Mouse (Mus musculus) limb, embryonic 15.5 days (tissue): Measurements from ENCODE around the gene Paqr4. TPM values are rescaled to one million over a fixed set of nuclear protein-coding genes. Genes with fewer than 3 reads are reported as not detected.
A peak's percentile ranks its signal among the peaks of the same experiment; 100 is the strongest.

Source experiments
- ATAC-seq: fragments of 200-750 bp; cut with Nextera tagmentation; 2 replicates; pipeline ENCODE4 v1.8.0; 2017; ENCODE audit warnings: low read depth, moderate TSS enrichment; ENCODE audit not compliant: insufficient number of reproducible peaks, low FRiP score, low TSS enrichment
- H3K27ac ChIP-seq: fragments of 300-500 bp; sonication (generic); 2 replicates; pipeline ENCODE4 v1.5.1; 2015; ENCODE audit warnings: moderate library complexity, mild to moderate bottlenecking, inconsistent platforms
- H3K27me3 ChIP-seq: fragments of 300-500 bp; sonication (generic); 2 replicates; pipeline ENCODE4 v1.6.1; 2015; ENCODE audit warnings: inconsistent platforms
- H3K36me3 ChIP-seq: fragments of 300-500 bp; sonication (generic); 2 replicates; pipeline ENCODE4 v1.6.1; 2015; ENCODE audit warnings: inconsistent platforms
- H3K4me1 ChIP-seq: fragments of 300-500 bp; sonication (generic); 2 replicates; pipeline ENCODE4 v1.6.1; 2015; ENCODE audit warnings: inconsistent platforms
- H3K4me2 ChIP-seq: fragments of 300-500 bp; sonication (generic); 2 replicates; pipeline ENCODE4 v1.6.1; 2015; ENCODE audit warnings: mild to moderate bottlenecking, inconsistent platforms
- H3K4me3 ChIP-seq: fragments of 300-500 bp; sonication (generic); 2 replicates; pipeline ENCODE4 v1.5.1; 2015; ENCODE audit warnings: mild to moderate bottlenecking, inconsistent platforms
- H3K9ac ChIP-seq: fragments of 300-500 bp; sonication (generic); 2 replicates; pipeline ENCODE4 v1.6.1; 2015; ENCODE audit warnings: inconsistent platforms
- H3K9me3 ChIP-seq: fragments of 300-500 bp; sonication (generic); 2 replicates; pipeline ENCODE4 v1.6.1; 2016; ENCODE audit warnings: inconsistent platforms
- WGBS: fragments of 180-500 bp; shearing (Covaris S2); methylation state at CpG from one replicate; pipeline ENCODE4 v1.1.7; 2015; 5-methylcytosine and 5-hydroxymethylcytosine counted together
- polyA plus RNA-seq: library from polyadenylated mRNA; unstranded; fragments of >200 nt; fragmentation: Nextera tagmentation; extraction: Ambion mirVana; gene quantifications from 2 replicates; pipeline ENCODE4 v1.2.1, GENCODE M21; 2015

Gene Paqr4
- polyA plus RNA-seq, 1 experiment from 2014 or later, result 17.6 TPM

- H3K27ac ChIP-seq, result no peak overlapping the region
- no peak overlapping the region for H3K9ac ChIP-seq
- ATAC-seq, result no peak
- WGBS, result 19% methylated on average over 6 of the region's 6 CpGs
- no peak overlapping the region for H3K4me3 ChIP-seq
- peaks cover 31% of the 10 kb centered on the region for H3K4me1 ChIP-seq
- no peaks in the 10 kb centered on the region for H3K9me3 ChIP-seq
- H3K27me3 ChIP-seq, result peaks cover 49% of the 10 kb centered on the region
- H3K36me3 ChIP-seq, result peaks cover 19% of the 10 kb centered on the region
- H3K4me2 ChIP-seq, result no peak overlapping the region
Measured at GRCm38 (mm10) chr17:23748026-23748425, 7.4 kb upstream of the Paqr4 start.

GRCm38 (mm10) chr17:23747471-23747870, 6.8 kb upstream of the Paqr4 start:
- Histone ChIP-seq H3K4me2 (no peak overlapping the region), H3K9ac (no peak overlapping the region), H3K4me3 (no peak overlapping the region), H3K27ac (no peak overlapping the region), H3K36me3 (peaks cover 13% of the 10 kb centered on the region), H3K9me3 (no peaks in the 10 kb centered on the region), H3K27me3 (peaks cover 55% of the 10 kb centered on the region), H3K4me1 (peaks cover 36% of the 10 kb centered on the region)
- 83% methylated on average over 3 of the region's 3 CpGs for WGBS
- no peak for ATAC-seq

- Histone ChIP-seq H3K27ac (0 out of 2 replicates have a peak overlapping the region, but pooled peaks have one; percentile 40), H3K4me2 (no peak overlapping the region), H3K27me3 (peaks cover 62% of the 10 kb centered on the region), H3K9me3 (no peaks in the 10 kb centered on the region), H3K4me3 (no peak overlapping the region), H3K9ac (no peak overlapping the region), H3K36me3 (peaks cover 6% of the 10 kb centered on the region), H3K4me1 (peaks cover 43% of the 10 kb centered on the region)
- 69% methylated on average over 3 of the region's 3 CpGs for WGBS
- no peak for ATAC-seq
Measured at GRCm38 (mm10) chr17:23746767-23747166, 6.1 kb upstream of the Paqr4 start.

GRCm38 (mm10) chr17:23746311-23746710, 5.6 kb upstream of the Paqr4 start:
- no peak overlapping the region for H3K9ac ChIP-seq
- H3K4me3 ChIP-seq, result no peak overlapping the region; the same call in 1 of the 2 replicates
- peak overlapping the region; percentile 52 for H3K4me2 ChIP-seq
- H3K36me3 ChIP-seq, result peaks cover 2% of the 10 kb centered on the region
- no peaks in the 10 kb centered on the region for H3K9me3 ChIP-seq
- peaks cover 46% of the 10 kb centered on the region for H3K4me1 ChIP-seq
- H3K27me3 ChIP-seq, result peaks cover 66% of the 10 kb centered on the region
- H3K27ac ChIP-seq, result peak overlapping the region; percentile 40; the same call in 1 of the 2 replicates
- WGBS, result 5% methylated on average over 12 of the region's 12 CpGs
- no peak for ATAC-seq

- H3K27ac ChIP-seq, result peak within 1 kb of the TSS; percentile 65; the same call in 1 of the 2 replicates
- 0 out of 2 replicates have a peak, but pooled peaks have one; percentile 16 for ATAC-seq
- no peaks in the 10 kb centered on the region for H3K36me3 ChIP-seq
Measured at GRCm38 (mm10) chr17:23745301-23746251, 4.9 kb upstream of the Paqr4 start, which contains the start of gene Kremen2. TSS of gene Kremen2 (minus strand) at chr17:23745833.

GRCm38 (mm10) chr17:23744651-23745050, 4.0 kb upstream of the Paqr4 start:
- Histone ChIP-seq H3K4me1 (peaks cover 58% of the 10 kb centered on the region), H3K4me3 (peak overlapping the region; percentile 35), H3K4me2 (peak overlapping the region; percentile 52), H3K27ac (no peak overlapping the region), H3K9ac (peak overlapping the region; percentile 24; the same call in 1 of the 2 replicates), H3K36me3 (no peaks in the 10 kb centered on the region), H3K27me3 (peaks cover 80% of the 10 kb centered on the region), H3K9me3 (no peaks in the 10 kb centered on the region)
- ATAC-seq, result no peak
- WGBS, result 4% methylated on average over 14 of the region's 14 CpGs

More at GRCm38 (mm10) chr17:23745301-23746251, 4.9 kb upstream of the Paqr4 start, which contains the start of gene Kremen2:
- Histone ChIP-seq H3K9ac (peak within 1 kb of the TSS; percentile 24; the same call in 1 of the 2 replicates), H3K9me3 (no peaks in the 10 kb centered on the region), H3K4me1 (peaks cover 51% of the 10 kb centered on the region), H3K27me3 (peaks cover 73% of the 10 kb centered on the region), H3K4me3 (peak within 1 kb of the TSS; percentile 35), H3K4me2 (peak within 1 kb of the TSS; percentile 52)
- under 1% methylated on average over 42 of the region's 45 CpGs for WGBS

- H3K4me3 ChIP-seq, result peak overlapping the region; percentile 35
- peaks cover 64% of the 10 kb centered on the region for H3K4me1 ChIP-seq
- H3K4me2 ChIP-seq, result peak overlapping the region; percentile 32; the same call in 1 of the 2 replicates
- no peaks in the 10 kb centered on the region for H3K9me3 ChIP-seq
- peaks cover 86% of the 10 kb centered on the region for H3K27me3 ChIP-seq
- ATAC-seq, result no peak
- 22% methylated on average over 8 of the region's 8 CpGs for WGBS
- no peaks in the 10 kb centered on the region for H3K36me3 ChIP-seq
- H3K9ac ChIP-seq, result no peak overlapping the region
- no peak overlapping the region for H3K27ac ChIP-seq
Measured at GRCm38 (mm10) chr17:23744076-23744475, 3.4 kb upstream of the Paqr4 start.

- H3K27me3 ChIP-seq, result peaks cover 92% of the 10 kb centered on the region
- peak overlapping the region; percentile 35 for H3K4me3 ChIP-seq
- no peaks in the 10 kb centered on the region for H3K9me3 ChIP-seq
- no peak overlapping the region for H3K27ac ChIP-seq
- H3K9ac ChIP-seq, result no peak overlapping the region
- WGBS, result 63% methylated on average over 12 of the region's 12 CpGs
- no peak for ATAC-seq
- no peaks in the 10 kb centered on the region for H3K36me3 ChIP-seq
- H3K4me2 ChIP-seq, result peak overlapping the region; percentile 47
- H3K4me1 ChIP-seq, result peaks cover 70% of the 10 kb centered on the region
Measured at GRCm38 (mm10) chr17:23742941-23743340, 2.3 kb upstream of the Paqr4 start.

- peaks cover 93% of the 10 kb centered on the region for H3K27me3 ChIP-seq
- H3K27ac ChIP-seq, result no peak overlapping the region
- H3K36me3 ChIP-seq, result peaks cover 4% of the 10 kb centered on the region; the same call in 1 of the 2 replicates
- WGBS, result 6% methylated on average over 44 of the region's 44 CpGs
- H3K4me2 ChIP-seq, result peak overlapping the region; percentile 47
- no peaks in the 10 kb centered on the region for H3K9me3 ChIP-seq
- no peak overlapping the region for H3K9ac ChIP-seq
- no peak for ATAC-seq
- H3K4me1 ChIP-seq, result peaks cover 70% of the 10 kb centered on the region
- peak overlapping the region; percentile 35 for H3K4me3 ChIP-seq
Measured at GRCm38 (mm10) chr17:23742210-23742793, 1.6 kb upstream of the Paqr4 start.

- no peak overlapping the region for H3K9ac ChIP-seq
- ATAC-seq, result no peak
- WGBS, result 51% methylated on average over 38 of the region's 38 CpGs
- H3K4me1 ChIP-seq, result peaks cover 70% of the 10 kb centered on the region
- peak overlapping the region; percentile 35 for H3K4me3 ChIP-seq
- peaks cover 90% of the 10 kb centered on the region for H3K27me3 ChIP-seq
- no peaks in the 10 kb centered on the region for H3K9me3 ChIP-seq
- H3K4me2 ChIP-seq, result peak overlapping the region; percentile 47
- no peak overlapping the region for H3K27ac ChIP-seq
- peaks cover 10% of the 10 kb centered on the region; the same call in 1 of the 2 replicates for H3K36me3 ChIP-seq
Measured at GRCm38 (mm10) chr17:23741359-23742209, 917 bp upstream of the Paqr4 start.

- 0% methylated on average over 46 of the region's 46 CpGs for WGBS
- Histone ChIP-seq H3K27me3 (peaks cover 76% of the 10 kb centered on the region), H3K4me2 (peak overlapping the region; percentile 97), H3K4me1 (peaks cover 56% of the 10 kb centered on the region), H3K27ac (peak overlapping the region; percentile 40), H3K36me3 (peaks cover 14% of the 10 kb centered on the region; the same call in 1 of the 2 replicates), H3K9me3 (no peaks in the 10 kb centered on the region), H3K4me3 (peak overlapping the region; percentile 60), H3K9ac (peak overlapping the region; percentile 60)
- peak; percentile 76 for ATAC-seq
Measured at GRCm38 (mm10) chr17:23740136-23740584, 507 bp downstream of the Paqr4 start.
